Mouse (Mus musculus) MEL (cell line): Measurements from ENCODE around the gene Ktn1. TPM values are rescaled to one million over a fixed set of nuclear protein-coding genes. Genes with fewer than 3 reads are reported as not detected.

ENCODE experiments used
- DNase-seq: peaks from one replicate; pipeline ENCODE4 v3.0.0; 2011; ENCODE audit warnings: low read depth, low spot score
- H3K27ac ChIP-seq: 2 replicates; pipeline ENCODE4 v1.5.1; 2012; ENCODE audit warnings: low read depth, mild to moderate bottlenecking, control low read depth, low read length, moderate library complexity; ENCODE audit not compliant: control insufficient read depth
- H3K27me3 ChIP-seq, 2 experiments: fragments of 150-350 bp in 1 of 2; sonication (generic) in 1 of 2; 2 replicates each; pipeline ENCODE4 v1.6.1; 2012; ENCODE audit warnings: low read length in 2 of 2, mild to moderate bottlenecking in 2 of 2, improper control_type of control experiment in 1 of 2, moderate library complexity in 1 of 2; ENCODE audit not compliant: insufficient read depth in 2 of 2, control insufficient read depth in 1 of 2
- H3K36me3 ChIP-seq, 2 experiments: 2 replicates each; pipeline ENCODE4 v1.6.1; 2012 to 2014; ENCODE audit warnings: low read length in 2 of 2, improper control_type of control experiment in 1 of 2, inconsistent platforms in 1 of 2, mild to moderate bottlenecking in 1 of 2; ENCODE audit not compliant: insufficient read depth in 2 of 2, control insufficient read depth in 1 of 2
- H3K4me1 ChIP-seq, 2 experiments: fragments of 150-350 bp in 1 of 2; sonication (generic) in 1 of 2; 2 replicates each; pipeline ENCODE4 v1.6.1; 2012; ENCODE audit warnings: low read length in 2 of 2, improper control_type of control experiment in 1 of 2, mild to moderate bottlenecking in 1 of 2; ENCODE audit not compliant: insufficient read depth in 2 of 2, control insufficient read depth in 1 of 2
- H3K4me3 ChIP-seq, 2 experiments: fragments of 150-350 bp in 1 of 2; sonication (generic) in 1 of 2; 2 replicates each; pipeline ENCODE4 v1.5.1; 2012; ENCODE audit warnings: low read depth in 2 of 2, low read length in 2 of 2, mild to moderate bottlenecking in 2 of 2, moderate library complexity in 2 of 2, control low read depth in 1 of 2, improper control_type of control experiment in 1 of 2; ENCODE audit not compliant: control insufficient read depth in 1 of 2, insufficient read depth in 1 of 2
- H3K79me2 ChIP-seq: 2 replicates; pipeline ENCODE4 v1.6.1; 2012; ENCODE audit warnings: mild to moderate bottlenecking, low read length, moderate library complexity; ENCODE audit not compliant: control insufficient read depth, poor library complexity, insufficient read depth
- H3K9ac ChIP-seq: 2 replicates; pipeline ENCODE4 v1.6.1; 2012; ENCODE audit warnings: low read depth, mild to moderate bottlenecking, control low read depth, low read length, moderate library complexity; ENCODE audit not compliant: control insufficient read depth, poor library complexity, severe bottlenecking
- H3K9me3 ChIP-seq: fragments of 150-350 bp; sonication (generic); replicated peaks from 2 replicates; pipeline ENCODE4 v1.6.1; 2012; ENCODE audit warnings: mild to moderate bottlenecking, low read length, improper control_type of control experiment, moderate library complexity; ENCODE audit not compliant: insufficient read depth
- BHLHE40 ChIP-seq: IDR thresholded peaks from 2 replicates; pipeline ENCODE4 v1.6.1; 2012; ENCODE audit warnings: low read depth, mild to moderate bottlenecking, inconsistent platforms, low read length, improper control_type of control experiment, borderline replicate concordance
- CHD1 ChIP-seq: IDR thresholded peaks from 2 replicates; pipeline ENCODE4 v1.6.1; 2012; ENCODE audit warnings: low read depth, mild to moderate bottlenecking, inconsistent platforms, low read length, improper control_type of control experiment
- CHD2 ChIP-seq: IDR thresholded peaks from 2 replicates; pipeline ENCODE4 v1.6.1; 2011; ENCODE audit warnings: low read length, improper control_type of control experiment
- CTCF ChIP-seq, 3 experiments: IDR thresholded peaks in 2 of 3; conservative IDR thresholded peaks in 1 of 3; 2 replicates each; pipeline ENCODE4 v1.5.1; 2011 to 2012; ENCODE audit warnings: low read length in 3 of 3, low read depth in 2 of 3, mild to moderate bottlenecking in 2 of 3, improper control_type of control experiment in 1 of 3, inconsistent platforms in 1 of 3, mixed read lengths in 1 of 3, moderate library complexity in 1 of 3; ENCODE audit not compliant: control insufficient read depth in 1 of 3, insufficient read depth in 1 of 3, poor library complexity in 1 of 3, severe bottlenecking in 1 of 3
- E2F4 ChIP-seq: IDR thresholded peaks from 2 replicates; pipeline ENCODE4 v1.6.1; 2011; ENCODE audit warnings: low read depth, low read length, improper control_type of control experiment, borderline replicate concordance
- ELF1 ChIP-seq: IDR thresholded peaks from 2 replicates; pipeline ENCODE4 v1.6.1; 2014; ENCODE audit warnings: low read depth, mild to moderate bottlenecking, inconsistent platforms, low read length, improper control_type of control experiment, moderate library complexity
- EP300 ChIP-seq, 2 experiments: IDR thresholded peaks; 2 replicates each; pipeline ENCODE4 v1.6.1; 2011; ENCODE audit warnings: improper control_type of control experiment in 2 of 2, low read length in 2 of 2, low read depth in 1 of 2, mild to moderate bottlenecking in 1 of 2
- GABPA ChIP-seq: IDR thresholded peaks from 2 replicates; pipeline ENCODE4 v1.6.1; 2012; ENCODE audit warnings: low read depth, mild to moderate bottlenecking, inconsistent platforms, low read length, improper control_type of control experiment, moderate library complexity
- GATA1 ChIP-seq: IDR thresholded peaks from 2 replicates; pipeline ENCODE4 v1.6.1; 2011; ENCODE audit warnings: low read depth, low read length, improper control_type of control experiment
- HCFC1 ChIP-seq: IDR thresholded peaks from 2 replicates; pipeline ENCODE4 v1.6.1; 2012; ENCODE audit warnings: low read depth, mild to moderate bottlenecking, inconsistent platforms, low read length, improper control_type of control experiment, moderate library complexity
- JUND ChIP-seq: IDR thresholded peaks from 2 replicates; pipeline ENCODE4 v1.6.1; 2011; ENCODE audit warnings: low read depth, mild to moderate bottlenecking, improper control_type of control experiment, low read length
- KAT2A ChIP-seq: conservative IDR thresholded peaks from 2 replicates; pipeline ENCODE4 v1.6.1; 2012; ENCODE audit warnings: low read depth, low read length, improper control_type of control experiment, inconsistent platforms
- MAFK ChIP-seq: IDR thresholded peaks from 2 replicates; pipeline ENCODE4 v1.6.1; 2011; ENCODE audit warnings: low read depth, mild to moderate bottlenecking, low read length, improper control_type of control experiment, borderline replicate concordance
- MAX ChIP-seq: IDR thresholded peaks from 2 replicates; pipeline ENCODE4 v1.6.1; 2011; ENCODE audit warnings: low read length, improper control_type of control experiment
- MAZ ChIP-seq: IDR thresholded peaks from 2 replicates; pipeline ENCODE4 v1.6.1; 2012; ENCODE audit warnings: low read depth, mild to moderate bottlenecking, inconsistent platforms, low read length, improper control_type of control experiment
- MEF2A ChIP-seq: IDR thresholded peaks from 2 replicates; pipeline ENCODE4 v1.6.1; 2014; ENCODE audit warnings: low read depth, mild to moderate bottlenecking, inconsistent platforms, low read length, improper control_type of control experiment; ENCODE audit not compliant: poor library complexity, insufficient replicate concordance, severe bottlenecking; ENCODE audit errors: extremely low read depth
- MXI1 ChIP-seq: IDR thresholded peaks from 2 replicates; pipeline ENCODE4 v1.6.1; 2011; ENCODE audit warnings: mild to moderate bottlenecking, low read depth, low read length, improper control_type of control experiment
- MYB ChIP-seq: IDR thresholded peaks from 2 replicates; pipeline ENCODE4 v1.6.1; 2011; ENCODE audit warnings: mild to moderate bottlenecking, low read depth, low read length, improper control_type of control experiment
- MYC ChIP-seq: IDR thresholded peaks from 2 replicates; pipeline ENCODE4 v1.6.1; 2011; ENCODE audit warnings: low read depth, mild to moderate bottlenecking, low read length, improper control_type of control experiment, moderate library complexity
- NELFE ChIP-seq: IDR thresholded peaks from 2 replicates; pipeline ENCODE4 v1.6.1; 2011; ENCODE audit warnings: low read depth, low read length, improper control_type of control experiment
- POLR2A ChIP-seq, 2 experiments: IDR thresholded peaks; 2 replicates each; pipeline ENCODE4 v1.6.1; 2011 to 2012; ENCODE audit warnings: low read length in 2 of 2, mild to moderate bottlenecking in 2 of 2, control low read depth in 1 of 2, improper control_type of control experiment in 1 of 2, low read depth in 1 of 2, moderate library complexity in 1 of 2; ENCODE audit not compliant: control insufficient read depth in 1 of 2, insufficient read depth in 1 of 2, poor library complexity in 1 of 2
- POLR2AphosphoS2 ChIP-seq: IDR thresholded peaks from 2 replicates; pipeline ENCODE4 v1.6.1; 2011; ENCODE audit warnings: low read length, improper control_type of control experiment
- RAD21 ChIP-seq: IDR thresholded peaks from 2 replicates; pipeline ENCODE4 v1.6.1; 2011; ENCODE audit warnings: mild to moderate bottlenecking, low read depth, low read length, improper control_type of control experiment
- RCOR1 ChIP-seq: IDR thresholded peaks from 2 replicates; pipeline ENCODE4 v1.6.1; 2012; ENCODE audit warnings: low read depth, mild to moderate bottlenecking, inconsistent platforms, low read length, improper control_type of control experiment
- SIN3A ChIP-seq: IDR thresholded peaks from 2 replicates; pipeline ENCODE4 v1.6.1; 2012; ENCODE audit warnings: low read length, improper control_type of control experiment, inconsistent platforms
- SMC3 ChIP-seq: IDR thresholded peaks from 2 replicates; pipeline ENCODE4 v1.6.1; 2011; ENCODE audit warnings: low read depth, low read length, improper control_type of control experiment
- TAL1 ChIP-seq: IDR thresholded peaks from 2 replicates; pipeline ENCODE4 v1.6.1; 2012; ENCODE audit warnings: mild to moderate bottlenecking, inconsistent platforms, low read length, moderate library complexity, mixed read lengths
- TCF12 ChIP-seq: IDR thresholded peaks from 2 replicates; pipeline ENCODE4 v1.6.1; 2014; ENCODE audit warnings: low read depth, mild to moderate bottlenecking, inconsistent platforms, low read length, improper control_type of control experiment, moderate library complexity
- UBTF ChIP-seq: IDR thresholded peaks from 2 replicates; pipeline ENCODE4 v1.6.1; 2012; ENCODE audit warnings: low read depth, mild to moderate bottlenecking, inconsistent platforms, low read length, improper control_type of control experiment, moderate library complexity, borderline replicate concordance; ENCODE audit not compliant: insufficient read depth
- USF1 ChIP-seq: IDR thresholded peaks from 2 replicates; pipeline ENCODE4 v1.6.1; 2014; ENCODE audit warnings: low read depth, mild to moderate bottlenecking, inconsistent platforms, low read length, improper control_type of control experiment, moderate library complexity
- USF2 ChIP-seq, 2 experiments: IDR thresholded peaks; 2 replicates each; pipeline ENCODE4 v1.6.1; 2011 to 2012; ENCODE audit warnings: improper control_type of control experiment in 2 of 2, low read length in 2 of 2, borderline replicate concordance in 1 of 2, inconsistent platforms in 1 of 2, low read depth in 1 of 2, mild to moderate bottlenecking in 1 of 2; ENCODE audit not compliant: insufficient read depth in 1 of 2
- ZC3H11A ChIP-seq: IDR thresholded peaks from 2 replicates; pipeline ENCODE4 v1.6.1; 2012; ENCODE audit warnings: low read depth, mild to moderate bottlenecking, inconsistent platforms, low read length, improper control_type of control experiment
- ZKSCAN1 ChIP-seq: IDR thresholded peaks from 2 replicates; pipeline ENCODE4 v1.6.1; 2012; ENCODE audit warnings: low read depth, mild to moderate bottlenecking, inconsistent platforms, low read length, improper control_type of control experiment, moderate library complexity
- ZMIZ1 ChIP-seq: IDR thresholded peaks from 2 replicates; pipeline ENCODE4 v1.6.1; 2012; ENCODE audit warnings: low read depth, mild to moderate bottlenecking, inconsistent platforms, low read length, improper control_type of control experiment, moderate library complexity
- ZNF384 ChIP-seq: IDR thresholded peaks from 2 replicates; pipeline ENCODE4 v1.6.1; 2012; ENCODE audit warnings: low read depth, mild to moderate bottlenecking, inconsistent platforms, low read length, improper control_type of control experiment
- polyA plus RNA-seq, 2 experiments: library from polyadenylated mRNA; stranded (reverse) in 1 of 2; unstranded in 1 of 2; fragments of >175 nt in 1 of 2; fragments of >200 nt in 1 of 2; gene quantifications; 2 replicates each; pipeline versions ENCODE4 v1.2.1 to v1.2.4; 2012; ENCODE audit warnings: low replicate concordance in 2 of 2, low read depth in 1 of 2; ENCODE audit not compliant: insufficient read length in 2 of 2, insufficient read depth in 1 of 2, missing spikeins in 1 of 2
- total RNA-seq: library from RNA; depleted of rRNA; stranded (reverse); fragments of 300-350 nt; gene quantifications from 2 replicates; pipeline ENCODE4 v1.2.3, GENCODE M21; 2012

Gene Ktn1
- total and polyA plus RNA-seq, 3 experiments, result 27.0 to 168 (median 40.3) TPM

DNA sequence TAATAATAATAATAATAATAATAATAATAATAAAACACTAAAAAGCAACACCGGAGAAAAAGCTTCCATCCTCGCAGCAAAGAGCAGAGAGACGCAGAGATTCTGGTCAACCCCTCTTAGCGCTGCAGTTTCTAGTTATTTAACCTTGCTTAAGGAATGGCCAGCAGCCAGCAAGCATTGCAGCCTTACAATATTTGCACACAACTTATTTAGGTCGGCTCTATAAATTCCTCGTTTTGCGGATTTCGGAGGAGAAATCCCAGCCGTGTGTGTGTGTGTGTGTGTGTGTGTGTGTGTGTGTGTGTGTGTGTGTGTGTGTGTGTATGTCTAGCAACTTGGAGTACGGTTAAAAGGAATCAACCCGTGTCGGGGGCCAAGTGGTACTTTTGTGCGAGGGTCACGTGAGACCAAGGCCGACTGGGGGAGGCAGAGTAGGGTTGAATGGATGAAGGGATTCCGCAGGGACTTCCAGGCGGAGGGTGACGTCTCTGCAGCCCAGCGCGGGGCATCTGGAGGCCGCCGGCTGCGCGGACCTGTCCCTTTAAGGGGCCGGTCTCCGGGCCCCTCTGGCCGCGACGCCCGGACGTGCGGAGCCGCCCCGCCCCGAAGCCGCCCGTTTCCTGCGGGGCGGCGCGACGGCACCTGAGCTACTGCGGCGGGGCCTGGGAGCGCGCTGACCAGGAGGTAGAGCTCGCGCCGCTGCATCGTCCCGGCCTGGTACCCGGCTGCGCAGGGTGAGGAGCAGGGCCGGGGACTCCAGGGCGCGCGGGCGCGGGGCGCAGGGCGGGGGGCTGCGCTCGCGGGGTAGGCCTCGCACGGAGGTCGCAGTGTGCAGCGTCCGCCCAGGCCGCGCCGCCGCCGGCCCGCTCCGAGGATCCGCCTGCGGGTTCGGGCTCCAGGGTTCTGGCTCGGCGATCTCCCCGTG lies 720 bp downstream of the Ktn1 start:
- peaks cover 3 to 15% of the 10 kb centered on the region in 2 experiments; a peak in 3 of 4 replicates for H3K36me3 ChIP-seq
- H3K4me3 ChIP-seq, result peak overlapping the region; percentile 74 to 100
- peak overlapping the region; percentile 87 for H3K9ac ChIP-seq
- peak; percentile 78 for DNase-seq
- H3K9me3 ChIP-seq, result no peaks in the 10 kb centered on the region
- peaks cover 25% of the 10 kb centered on the region for H3K79me2 ChIP-seq
- peak overlapping the region; percentile 46 for H3K27ac ChIP-seq
- H3K4me1 ChIP-seq, result peaks cover 3 to 7% of the 10 kb centered on the region in 2 experiments; a peak in 3 of 4 replicates
- no peaks in the 10 kb centered on the region for H3K27me3 ChIP-seq
- TF ChIP-seq MAX, result no peak
- no peak for TF ChIP-seq MAZ
- TF ChIP-seq MEF2A, result no peak
- peak; percentile 36; the same call in 1 of the 2 replicates for TF ChIP-seq ELF1
- no peak for TF ChIP-seq ZKSCAN1
- no peak for TF ChIP-seq MYC
- no peak for TF ChIP-seq MAFK
- no peak for TF ChIP-seq ZNF384
- TF ChIP-seq CTCF (IDR thresholded peaks at IDR 0.05 in 2 of 3, conservative IDR thresholded peaks at IDR 0.05 in 1 of 3; ENCODE audit: control insufficient read depth in 1 of 3, insufficient read depth in 1 of 3, low read depth in 2 of 3, low read length in 3 of 3, poor library complexity in 1 of 3, severe bottlenecking in 1 of 3), result no peak
- TF ChIP-seq RCOR1, result peak; percentile 30; the same call in 1 of the 2 replicates
- TF ChIP-seq TCF12, result no peak
- TF ChIP-seq MXI1, result no peak; the same call in 1 of the 2 replicates
- no peak for TF ChIP-seq JUND
- peak; percentile 68; the same call in 1 of the 2 replicates for TF ChIP-seq BHLHE40
- TF ChIP-seq ZC3H11A, result no peak
- no peak for TF ChIP-seq CHD1
- no peak for TF ChIP-seq TAL1
- TF ChIP-seq USF1, result peak; percentile 76
- TF ChIP-seq RAD21, result no peak
- TF ChIP-seq NELFE, result peak; percentile 63
- TF ChIP-seq UBTF, result 0 out of 2 replicates have a peak, but pooled peaks have one; percentile 44
- no peak for TF ChIP-seq E2F4
- TF ChIP-seq MYB, result no peak
- no peak for TF ChIP-seq CHD2
- no peak; the same call in 1 of the 2 replicates for TF ChIP-seq KAT2A
- TF ChIP-seq SIN3A, result no peak
- peak; percentile 60 to 71; a peak in 2 of 4 replicates for TF ChIP-seq POLR2A (IDR thresholded peaks at IDR 0.05; ENCODE audit: control insufficient read depth in 1 of 2, insufficient read depth in 1 of 2, low read depth in 1 of 2, low read length in 2 of 2, poor library complexity in 1 of 2)
- TF ChIP-seq GATA1, result no peak
- TF ChIP-seq HCFC1, result no peak; the same call in 1 of the 2 replicates
- 0 out of 4 replicates have a peak, but pooled peaks of 1 of the 2 experiments have one; percentile 9 for TF ChIP-seq EP300 (IDR thresholded peaks at IDR 0.05; ENCODE audit: low read depth in 1 of 2, low read length in 2 of 2)
- 0 out of 2 replicates have a peak, but pooled peaks have one; percentile 29 for TF ChIP-seq ZMIZ1
- no peak for TF ChIP-seq GABPA
- TF ChIP-seq USF2 (IDR thresholded peaks at IDR 0.05; ENCODE audit: borderline replicate concordance in 1 of 2, insufficient read depth in 1 of 2, low read depth in 1 of 2, low read length in 2 of 2), result no peak
- TF ChIP-seq SMC3, result no peak
- peak; percentile 54; the same call in 1 of the 2 replicates for TF ChIP-seq POLR2AphosphoS2
